Mouse (Mus musculus) kidney, embryonic 16.5 days (tissue): ENCODE results near the gene Nav2. TPM values are rescaled to one million over a fixed set of nuclear protein-coding genes. Genes with fewer than 3 reads are reported as not detected.

Experiments used
- ATAC-seq: fragments of 200-750 bp; cut with Nextera tagmentation; 2 replicates; pipeline ENCODE4 v1.8.0; 2017; ENCODE audit warnings: moderate TSS enrichment; ENCODE audit not compliant: low FRiP score, low TSS enrichment
- H3K27ac ChIP-seq: fragments of 300-500 bp; sonication (generic); 2 replicates; pipeline ENCODE4 v1.5.1; 2014; ENCODE audit warnings: low read length
- H3K27me3 ChIP-seq: fragments of 300-500 bp; sonication (generic); 2 replicates; pipeline ENCODE4 v1.6.1; 2014; ENCODE audit warnings: low read length, control low read depth, mixed read lengths; ENCODE audit not compliant: insufficient read depth
- H3K36me3 ChIP-seq: fragments of 300-500 bp; sonication (generic); 2 replicates; pipeline ENCODE4 v1.6.1; 2014; ENCODE audit warnings: low read length, control low read depth, mixed read lengths; ENCODE audit not compliant: insufficient read depth
- H3K4me1 ChIP-seq: fragments of 300-500 bp; sonication (generic); 2 replicates; pipeline ENCODE4 v1.6.1; 2014; ENCODE audit warnings: low read length, control low read depth, mixed read lengths; ENCODE audit not compliant: insufficient read depth
- H3K4me2 ChIP-seq: fragments of 300-500 bp; sonication (generic); replicated peaks from 2 replicates; pipeline ENCODE4 v1.6.1; 2014; ENCODE audit warnings: low read depth, low read length
- H3K4me3 ChIP-seq: fragments of 300-500 bp; sonication (generic); 2 replicates; pipeline ENCODE4 v1.5.1; 2014; ENCODE audit warnings: mild to moderate bottlenecking, low read length
- H3K9ac ChIP-seq: fragments of 300-500 bp; sonication (generic); replicated peaks from 2 replicates; pipeline ENCODE4 v1.6.1; 2014; ENCODE audit warnings: low read length
- H3K9me3 ChIP-seq: fragments of 300-500 bp; sonication (generic); 2 replicates; pipeline ENCODE4 v1.6.1; 2016; ENCODE audit warnings: low read length, control low read depth
- WGBS: fragments of 180-500 bp; shearing (Covaris S2); extraction: QIAGEN DNeasy Blood & Tissue Kit; methylation state at CpG from one replicate; pipeline ENCODE4 v1.1.7; 2014; 5-methylcytosine and 5-hydroxymethylcytosine counted together
- polyA plus RNA-seq: library from polyadenylated mRNA; unstranded; fragments of >200 nt; fragmentation: Nextera tagmentation; extraction: Ambion mirVana; gene quantifications from 2 replicates; pipeline ENCODE4 v1.2.1, GENCODE M21; 2015

Nav2 gene
- polyA plus RNA-seq, 1 experiment from 2014 or later = 22.6 TPM

DNA sequence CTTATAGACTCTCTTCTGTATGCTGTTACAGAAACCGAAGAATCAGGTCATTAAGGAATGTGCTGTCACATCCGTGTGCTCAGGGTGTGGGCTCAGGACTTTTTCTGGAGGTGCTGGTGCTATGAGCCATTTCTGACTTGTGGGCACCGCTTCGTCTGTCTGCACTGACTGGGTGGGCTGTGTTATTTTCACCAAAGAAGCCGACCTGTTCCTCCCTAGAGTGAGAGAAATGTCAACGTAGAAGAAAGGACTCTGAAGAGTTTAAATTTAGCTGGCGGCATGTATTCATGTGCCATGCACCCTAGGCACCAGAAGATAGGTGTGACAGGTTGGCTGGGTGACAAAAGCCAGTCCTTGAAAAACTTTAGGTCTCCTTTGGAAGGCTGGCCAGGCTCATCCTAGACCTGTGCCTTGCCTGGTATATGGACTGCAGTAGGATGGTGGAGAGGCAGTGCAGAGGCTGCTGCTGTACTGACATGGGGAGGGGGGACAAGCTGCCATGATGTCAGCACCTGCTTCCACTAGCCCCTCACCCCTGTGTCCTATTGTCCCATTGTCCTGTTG, 599.5 kb downstream of the Nav2 start:
- 79% methylated on average over 7 of the region's 7 CpGs for WGBS
- Histone ChIP-seq H3K27ac (no peak overlapping the region), H3K27me3 (no peaks in the 10 kb centered on the region), H3K4me2 (no peak overlapping the region), H3K9me3 (no peaks in the 10 kb centered on the region), H3K4me1 (peaks cover 49% of the 10 kb centered on the region), H3K4me3 (no peak overlapping the region), H3K36me3 (no peaks in the 10 kb centered on the region), H3K9ac (no peak overlapping the region)
- no peak for ATAC-seq

- Histone ChIP-seq H3K27ac (no peak overlapping the region; the same call in 1 of the 2 replicates), H3K27me3 (no peaks in the 10 kb centered on the region), H3K36me3 (no peaks in the 10 kb centered on the region), H3K4me3 (no peak overlapping the region), H3K9me3 (no peaks in the 10 kb centered on the region), H3K4me2 (no peak overlapping the region), H3K9ac (no peak overlapping the region), H3K4me1 (peaks cover 50% of the 10 kb centered on the region)
- no peak for ATAC-seq
- 45% methylated on average over 7 of the region's 7 CpGs for WGBS
These were observed 603.4 kb downstream of the Nav2 start for GRCm38 (mm10) chr7:49511820-49512453.

GRCm38 (mm10) chr7:49513763-49514437, 605.4 kb downstream of the Nav2 start:
- peaks cover 47% of the 10 kb centered on the region for H3K4me1 ChIP-seq
- 68% methylated on average over 6 of the region's 6 CpGs for WGBS

GRCm38 (mm10) chr7:49515012-49515411, 606.5 kb downstream of the Nav2 start:
- Histone ChIP-seq H3K9ac (no peak overlapping the region; the same call in 1 of the 2 replicates), H3K27me3 (no peaks in the 10 kb centered on the region), H3K4me1 (peaks cover 53% of the 10 kb centered on the region), H3K27ac (peak overlapping the region; percentile 81), H3K4me3 (no peak overlapping the region), H3K36me3 (no peaks in the 10 kb centered on the region), H3K9me3 (no peaks in the 10 kb centered on the region), H3K4me2 (no peak overlapping the region)
- ATAC-seq = peak; percentile 49; the same call in 1 of the 2 replicates
- 52% methylated on average over 2 of the region's 2 CpGs for WGBS

More at GRCm38 (mm10) chr7:49513763-49514437, 605.4 kb downstream of the Nav2 start:
- H3K27ac ChIP-seq = peak overlapping the region; percentile 81
- H3K4me3 ChIP-seq = no peak overlapping the region
- H3K27me3 ChIP-seq = no peaks in the 10 kb centered on the region
- no peak; the same call in 1 of the 2 replicates for ATAC-seq
- H3K9ac ChIP-seq = no peak overlapping the region
- no peaks in the 10 kb centered on the region for H3K9me3 ChIP-seq
- no peak overlapping the region for H3K4me2 ChIP-seq
- no peaks in the 10 kb centered on the region for H3K36me3 ChIP-seq

DNA sequence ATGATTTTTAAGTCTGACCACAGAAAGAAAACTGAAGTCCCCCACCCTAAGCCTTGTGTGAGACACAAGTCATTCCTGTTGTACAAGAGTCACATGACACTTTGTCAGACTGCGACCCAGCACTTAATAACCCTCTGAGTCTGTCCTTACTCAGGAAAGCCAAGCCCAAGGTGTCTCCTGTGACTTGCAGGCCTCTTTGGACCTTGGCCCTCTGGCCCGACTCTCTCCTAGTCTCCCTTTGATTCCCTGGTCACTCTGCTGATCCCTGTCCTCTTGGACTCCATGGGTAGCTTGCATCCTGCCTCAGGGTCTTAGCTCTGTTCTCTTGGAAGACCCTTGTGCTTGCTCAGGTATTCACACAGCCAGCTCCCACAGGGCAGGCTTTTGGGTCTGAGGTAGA, 612.0 kb downstream of the Nav2 start:
- no peak for ATAC-seq
- Histone ChIP-seq H3K4me3 (no peak overlapping the region), H3K4me2 (no peak overlapping the region), H3K9ac (no peak overlapping the region), H3K27me3 (no peaks in the 10 kb centered on the region), H3K4me1 (peaks cover 54% of the 10 kb centered on the region), H3K27ac (peak overlapping the region; percentile 21; the same call in 1 of the 2 replicates), H3K36me3 (no peaks in the 10 kb centered on the region), H3K9me3 (no peaks in the 10 kb centered on the region)
- 53% methylated on average over 2 of the region's 2 CpGs for WGBS

DNA sequence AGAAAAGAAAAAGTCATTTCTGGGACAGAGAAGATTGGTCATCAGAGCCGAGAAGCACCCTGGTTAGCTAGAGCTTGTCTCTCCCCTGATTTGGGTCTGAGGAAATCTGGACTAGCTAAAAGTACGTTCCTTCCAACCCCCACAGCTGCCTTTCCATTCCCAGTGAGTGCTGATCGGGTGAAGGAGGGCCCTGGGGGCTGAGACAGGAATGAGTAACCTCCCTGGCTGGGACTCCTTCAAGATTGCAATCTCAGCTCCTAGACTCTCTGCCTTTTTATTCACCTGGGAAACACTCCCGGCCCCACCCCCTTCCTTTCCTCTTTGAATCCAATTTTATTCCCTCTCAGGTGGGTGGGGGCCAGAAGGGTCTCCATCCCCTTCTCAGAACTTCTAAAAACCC, 612.8 kb downstream of the Nav2 start:
- ATAC-seq = no peak
- Histone ChIP-seq H3K4me3 (peak overlapping the region; percentile 49; the same call in 1 of the 2 replicates), H3K4me2 (peak overlapping the region; percentile 54), H3K36me3 (no peaks in the 10 kb centered on the region), H3K9ac (peak overlapping the region; percentile 66; the same call in 1 of the 2 replicates), H3K27ac (peak overlapping the region; percentile 84), H3K4me1 (peaks cover 57% of the 10 kb centered on the region), H3K9me3 (no peaks in the 10 kb centered on the region), H3K27me3 (no peaks in the 10 kb centered on the region)
- whole genome bisulfite sequencing = 13% methylated on average over 4 of the region's 4 CpGs

DNA sequence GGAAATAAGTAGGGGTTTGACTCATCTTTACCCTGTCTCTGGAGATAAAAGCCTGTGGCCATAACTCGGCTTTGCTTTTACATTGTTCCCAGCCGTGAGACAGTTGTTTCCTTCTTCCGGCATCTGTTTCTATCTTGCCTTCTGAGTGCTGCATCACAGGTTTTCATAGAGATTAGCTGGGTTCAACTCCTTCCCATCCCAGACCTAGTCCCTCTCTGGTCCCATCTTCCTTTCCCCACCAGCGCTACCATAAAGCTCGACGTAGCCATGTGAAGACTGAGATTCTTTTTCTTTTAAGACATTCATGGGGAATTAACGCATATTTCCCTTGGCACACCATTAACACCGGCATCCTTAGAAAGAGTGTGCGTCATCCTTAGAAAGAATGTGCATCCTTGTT, 613.5 kb downstream of the Nav2 start:
- 2% methylated on average over 9 of the region's 9 CpGs for WGBS
- Histone ChIP-seq H3K4me2 (peak overlapping the region; percentile 54), H3K4me3 (peak overlapping the region; percentile 49), H3K9me3 (no peaks in the 10 kb centered on the region), H3K4me1 (peaks cover 63% of the 10 kb centered on the region), H3K36me3 (no peaks in the 10 kb centered on the region), H3K9ac (peak overlapping the region; percentile 66), H3K27ac (peak overlapping the region; percentile 84), H3K27me3 (no peaks in the 10 kb centered on the region)
- no peak for ATAC-seq

DNA sequence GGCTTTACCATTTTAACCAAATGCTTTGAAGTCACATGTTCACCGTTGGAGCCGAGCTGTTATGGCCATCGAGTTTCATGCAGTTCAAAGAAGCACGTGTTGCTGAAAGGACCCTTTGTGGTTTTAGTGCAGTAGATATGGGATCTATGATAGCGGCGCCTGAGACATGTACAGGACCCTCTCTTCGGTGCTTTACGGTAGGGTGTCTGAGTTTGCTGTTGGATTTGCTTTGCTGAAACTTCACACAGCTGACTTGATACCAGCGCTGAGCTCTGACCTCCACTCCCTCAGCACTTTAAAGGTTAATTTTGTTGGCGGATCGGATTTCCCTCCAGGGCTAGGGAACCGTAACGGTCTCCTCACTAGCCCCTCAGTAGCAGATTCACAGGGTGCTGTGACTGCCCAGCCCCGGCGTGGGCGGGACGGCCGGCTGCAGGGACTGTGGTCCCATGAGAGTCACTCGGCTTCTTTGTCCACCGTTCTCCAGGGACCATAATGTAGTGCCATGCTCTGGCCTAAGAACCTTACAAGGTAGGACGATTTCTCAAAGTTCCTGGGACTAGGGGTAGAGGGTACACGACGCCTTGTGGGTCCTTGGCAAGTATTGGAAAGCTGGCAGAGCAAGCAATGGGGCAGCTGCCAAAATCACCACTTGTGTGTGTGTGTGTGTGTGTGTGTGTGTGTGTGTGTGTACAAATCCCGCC, 614.0 kb downstream of the Nav2 start:
- H3K9ac ChIP-seq = peak overlapping the region; percentile 66
- H3K9me3 ChIP-seq = no peaks in the 10 kb centered on the region
- WGBS = under 1% methylated on average over 24 of the region's 24 CpGs
- peaks cover 68% of the 10 kb centered on the region for H3K4me1 ChIP-seq
- peak overlapping the region; percentile 54 for H3K4me2 ChIP-seq
- ATAC-seq = peak; percentile 90
- peak overlapping the region; percentile 84 for H3K27ac ChIP-seq
- no peaks in the 10 kb centered on the region for H3K36me3 ChIP-seq
- H3K27me3 ChIP-seq = no peaks in the 10 kb centered on the region
- H3K4me3 ChIP-seq = peak overlapping the region; percentile 49

- 7% methylated on average over 4 of the region's 4 CpGs for WGBS
- Histone ChIP-seq H3K9ac (peak overlapping the region; percentile 66), H3K9me3 (no peaks in the 10 kb centered on the region), H3K4me3 (peak overlapping the region; percentile 49), H3K36me3 (no peaks in the 10 kb centered on the region), H3K4me2 (peak overlapping the region; percentile 54), H3K27ac (peak overlapping the region; percentile 84), H3K27me3 (no peaks in the 10 kb centered on the region), H3K4me1 (peaks cover 73% of the 10 kb centered on the region)
- ATAC-seq = peak; percentile 1; the same call in 1 of the 2 replicates
These were observed 614.6 kb downstream of the Nav2 start for GRCm38 (mm10) chr7:49523115-49523445.
